In genomic region chr17:27799771-27800584, GRCm38 (mm10) we compare ENCODE assay signal across 8 mouse cellular contexts. TPM values are rescaled to one million over a fixed set of nuclear protein-coding genes. Genes with fewer than 3 reads are reported as not detected.
DNase-seq lines count a peak whose midpoint lies in the region; ATAC-seq and TF ChIP-seq lines count a peak whose summit lies in the region.

No protein-coding gene starts in this region.

- H3K27me3 ChIP-seq in C2C12 (ENCODE audit: control insufficient read depth, insufficient read depth, insufficient read length) (no peaks in the 10 kb centered on the region), Patski (no peaks in the 10 kb centered on the region)
- H3K27me3 ChIP-seq in limb, embryonic 11.5 days (ENCODE audit: control insufficient read depth, insufficient read depth, low read length) = no peaks in the 10 kb centered on the region

- H3K27ac ChIP-seq in limb, embryonic 11.5 days (replicated peaks; ENCODE audit: low read depth, low read length) = peak overlapping the region; percentile 96

- H3K36me3 ChIP-seq in C2C12 (ENCODE audit: control insufficient read depth, insufficient read depth) = peaks cover 10% of the 10 kb centered on the region
- no peaks in the 10 kb centered on the region for H3K36me3 ChIP-seq in limb, embryonic 11.5 days (ENCODE audit: control insufficient read depth, insufficient read depth, low read length)

- POLR2A ChIA-PET in Patski (lab: Charles Lee) = interaction anchor here (2.0 kb wide), 1 partner anchor 19 kb away, joined by 4 read pairs; no protein-coding TSS in a partner anchor

- intact Hi-C loops in gastrocnemius, postnatal 36 days (cut with DNase I) = no loop called here

- no peak for TF ChIP-seq CTCF in C2C12 (IDR thresholded peaks at IDR 0.05; ENCODE audit: control insufficient read depth, insufficient read depth, insufficient read length)
- TF ChIP-seq CTCF in Patski (IDR thresholded peaks at IDR 0.05) = no peak

- H3K9ac ChIP-seq in limb, embryonic 11.5 days (ENCODE audit: low read length) = peak overlapping the region; percentile 46

- 18% methylated on average over 16 of the region's 16 CpGs for WGBS in limb, embryonic 11.5 days

- peak; percentile 85 for DNase-seq in Patski (ENCODE audit: low read depth, low spot score)
- peak; percentile 86 for DNase-seq in limb, embryonic 11.5 days (ENCODE audit: low spot score)
- peak; percentile 23 to 25 for DNase-seq in natural killer cell, adult 2 months (ENCODE audit: low spot score in 2 of 2)
- no peak for DNase-seq in gastrocnemius, postnatal 36 days
- DNase-seq in cerebellum, postnatal 25 days = no peak
- DNase-seq in cerebellum, postnatal 36 days = no peak

- H3K4me3 ChIP-seq in C2C12 (ENCODE audit: insufficient read depth, poor library complexity, severe bottlenecking) = no peak overlapping the region
- H3K4me3 ChIP-seq in limb, embryonic 11.5 days (ENCODE audit: low read depth, low read length) = no peak overlapping the region

- peak; percentile 77 for ATAC-seq in Patski
- peak; percentile 39 for ATAC-seq in granulocyte monocyte progenitor cell, adult 5-6 weeks (replicated peaks; ENCODE audit: poor library complexity, severe bottlenecking)
- ATAC-seq in limb, embryonic 11.5 days (ENCODE audit: insufficient number of reproducible peaks, low FRiP score, low TSS enrichment, low read depth) = peak; percentile 91

- no peak overlapping the region for H3ac ChIP-seq in C2C12 (ENCODE audit: control insufficient read depth, insufficient read length, low read depth)

- in situ Hi-C loops in Patski (cut with MboI; ENCODE audit: low pct_unique_long_range_greater_than_20kb) = no loop called here

- peaks cover 36% of the 10 kb centered on the region for H3K4me1 ChIP-seq in limb, embryonic 11.5 days (ENCODE audit: control insufficient read depth, insufficient read depth, low read length)

- CTCF ChIA-PET in Patski (lab: Charles Lee) = interaction anchor here (2.3 kb wide), 1 partner anchor 11 kb away, joined by 7 read pairs; no protein-coding TSS in a partner anchor

- H3K4me2 ChIP-seq in limb, embryonic 11.5 days (ENCODE audit: low read depth, severe bottlenecking) = peak overlapping the region; percentile 27; the same call in 1 of the 2 replicates

- H3K79me3 ChIP-seq in C2C12 (ENCODE audit: low read depth) = peaks cover 87% of the 10 kb centered on the region

- H3K79me2 ChIP-seq in C2C12 (ENCODE audit: control insufficient read depth, insufficient read depth) = peaks cover 100% of the 10 kb centered on the region

- H3K9me3 ChIP-seq in limb, embryonic 11.5 days (ENCODE audit: control insufficient read depth, low read length) = no peaks in the 10 kb centered on the region

TF ChIP-seq in C2C12, 6 proteins besides CTCF, POLR2A, EP300 and RAD21:
- TF ChIP-seq USF1 (IDR thresholded peaks at IDR 0.05; ENCODE audit: low read depth) (no peak), CEBPB (IDR thresholded peaks at IDR 0.05; ENCODE audit: low read depth) (no peak), FOSL1 (IDR thresholded peaks at IDR 0.05; ENCODE audit: insufficient read depth, low read length, poor library complexity, severe bottlenecking) (no peak), MAX (IDR thresholded peaks at IDR 0.05) (peak; percentile 74), MYOG (IDR thresholded peaks at IDR 0.05; ENCODE audit: control insufficient read depth, extremely low read depth, insufficient read length) (no peak), MYOD1 (IDR thresholded peaks at IDR 0.05; ENCODE audit: control insufficient read depth, insufficient read length, low read depth) (no peak)

RNA-seq across cellular contexts. Expression of gene D17Wsu92e, which starts 20.5 kb away (rescaled TPM):
- polyA plus RNA-seq in C2C12 (2012; fragmentation: generic; extraction: Trizol) (65.1 TPM), Patski (2021) (105 TPM)
- total RNA-seq in granulocyte monocyte progenitor cell, adult 5-6 weeks (2014; fragmentation: Nextera tagmentation) = 47.9 and 51.2 TPM in 2 replicates
- total RNA-seq in granulocyte monocyte progenitor cell, adult 5-6 weeks (2017) = 46.3 and 50.6 TPM in 2 replicates
- polyA plus RNA-seq in limb, embryonic 11.5 days (2014; fragmentation: Nextera tagmentation; extraction: Ambion mirVana) = 16.7 and 17.6 TPM in 2 replicates
- 100 to 1,000 TPM; 167 to 174 TPM for total RNA-seq in gastrocnemius, postnatal 36 days (2021)

RNA-seq across cellular contexts. Expression of gene Snrpc, which starts 38.0 kb away (rescaled TPM):
- 318 TPM for polyA plus RNA-seq in C2C12 (2012; fragmentation: generic; extraction: Trizol)
- polyA plus RNA-seq in Patski (2021) = 84.3 TPM
- 132 and 184 TPM in 2 replicates for total RNA-seq in granulocyte monocyte progenitor cell, adult 5-6 weeks (2014; fragmentation: Nextera tagmentation)
- 117 and 161 TPM in 2 replicates for total RNA-seq in granulocyte monocyte progenitor cell, adult 5-6 weeks (2017)
- 415 and 425 TPM in 2 replicates for polyA plus RNA-seq in limb, embryonic 11.5 days (2014; fragmentation: Nextera tagmentation; extraction: Ambion mirVana)
- total RNA-seq in gastrocnemius, postnatal 36 days (2021) = 10 to 100 TPM; 69.6 to 70.4 TPM

RNA-seq across cellular contexts. Expression of gene Uhrf1bp1, which starts 56.3 kb away (rescaled TPM):
- polyA plus RNA-seq in C2C12 (2012; fragmentation: generic; extraction: Trizol) (6.6 TPM), Patski (2021) (17.4 TPM)
- 13.6 and 19.4 TPM in 2 replicates for total RNA-seq in granulocyte monocyte progenitor cell, adult 5-6 weeks (2014; fragmentation: Nextera tagmentation)
- 6.7 and 6.9 TPM in 2 replicates for total RNA-seq in granulocyte monocyte progenitor cell, adult 5-6 weeks (2017)
- polyA plus RNA-seq in limb, embryonic 11.5 days (2014; fragmentation: Nextera tagmentation; extraction: Ambion mirVana) = 8.2 and 8.5 TPM in 2 replicates
- total RNA-seq in gastrocnemius, postnatal 36 days (2021) = 10 to 100 TPM; 17.0 to 26.8 TPM

Comparison
In these comparisons a context has a peak if more than half of its experiments do, and no peak if none do; other contexts are left out.
1. ATAC-seq: peak in every context shown above with its lines; median percentile 91 in limb, embryonic 11.5 days; 77 in Patski; 39 in granulocyte monocyte progenitor cell, adult 5-6 weeks.
2. DNase-seq: peak in Patski (single experiment), limb, embryonic 11.5 days (single experiment) and natural killer cell, adult 2 months (2 of 2); none in gastrocnemius, postnatal 36 days (0 of 2), cerebellum, postnatal 25 days (0 of 2) and cerebellum, postnatal 36 days (0 of 2).